Mouse (Mus musculus): ENCODE results near the gene Lalba. TPM values are rescaled to one million over a fixed set of nuclear protein-coding genes. Genes with fewer than 3 reads are reported as not detected.

Gene Lalba
- polyA plus RNA-seq (2017; shearing (Covaris generic)) = under 1 TPM in 1 of 2 experiments, not detected in 1; 0.50 TPM

DNA sequence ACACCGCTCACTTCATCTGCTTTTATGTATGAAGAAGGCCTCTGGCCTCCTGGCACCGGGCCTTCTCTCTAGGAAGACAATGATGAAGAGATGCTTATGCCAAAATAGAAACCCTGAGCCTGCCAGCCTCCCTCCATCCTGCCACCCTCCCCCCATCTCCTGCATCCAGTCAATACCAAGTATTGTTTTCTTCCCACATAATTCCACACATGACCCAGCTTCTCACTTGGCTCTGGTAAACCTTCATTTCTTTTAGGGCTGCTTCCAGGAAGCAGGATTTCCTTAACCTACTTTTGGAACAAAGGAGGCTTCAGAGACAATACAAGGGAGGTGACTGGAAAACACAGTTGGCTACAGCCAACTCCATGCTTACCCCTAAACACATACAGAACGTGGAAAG lies at the start of gene Lalba:
Gene Lalba (minus strand): TSS at position 21 of the 400 bp plus-strand sequence.

DNA sequence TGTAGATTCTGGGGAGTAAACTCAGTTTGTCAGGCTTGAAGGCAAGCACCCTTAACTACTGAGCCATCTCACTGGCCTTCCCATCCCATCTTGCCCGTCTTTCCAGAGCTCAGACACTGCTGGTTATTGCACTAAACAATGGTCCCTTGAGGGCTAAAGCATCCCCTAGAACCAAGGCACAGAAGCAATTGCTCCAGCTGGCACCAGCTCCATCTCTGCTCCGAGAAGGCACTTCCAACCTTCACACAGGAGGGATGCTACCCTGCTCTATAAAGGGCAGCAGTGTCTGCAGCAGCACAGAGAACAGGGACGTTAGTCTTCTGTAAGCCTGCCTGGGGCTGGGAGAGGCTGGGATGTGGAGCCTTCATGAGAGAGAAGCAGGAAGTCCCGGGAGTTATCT lies 9.6 kb upstream of the Lalba start, which contains the start of gene Olfr279:
Gene Olfr279 (plus strand): TSS at position 301 of the 400 bp plus-strand sequence.

DNA sequence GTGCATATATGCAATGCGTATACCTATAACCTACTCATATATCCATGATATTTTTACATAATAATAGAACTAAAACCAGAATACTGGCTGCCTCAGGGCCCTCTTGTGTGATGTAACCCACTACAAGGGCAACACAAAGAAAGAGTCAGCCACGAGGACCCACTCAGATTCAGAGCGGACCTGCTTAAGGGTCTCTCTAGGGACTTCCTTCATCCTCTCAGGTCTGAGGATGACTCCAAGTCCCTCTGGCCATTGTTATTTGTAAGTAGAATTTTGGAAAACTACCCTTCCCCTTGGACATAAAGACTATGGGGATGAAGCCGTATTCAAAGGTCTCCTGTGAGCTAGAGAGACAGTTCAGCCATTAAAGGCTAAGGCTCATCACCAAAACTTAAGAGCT lies 12.9 kb downstream of the Lalba start, which contains the start of gene OR5BS1P:
Gene OR5BS1P (plus strand): TSS at position 301 of the 400 bp plus-strand sequence.

DNA sequence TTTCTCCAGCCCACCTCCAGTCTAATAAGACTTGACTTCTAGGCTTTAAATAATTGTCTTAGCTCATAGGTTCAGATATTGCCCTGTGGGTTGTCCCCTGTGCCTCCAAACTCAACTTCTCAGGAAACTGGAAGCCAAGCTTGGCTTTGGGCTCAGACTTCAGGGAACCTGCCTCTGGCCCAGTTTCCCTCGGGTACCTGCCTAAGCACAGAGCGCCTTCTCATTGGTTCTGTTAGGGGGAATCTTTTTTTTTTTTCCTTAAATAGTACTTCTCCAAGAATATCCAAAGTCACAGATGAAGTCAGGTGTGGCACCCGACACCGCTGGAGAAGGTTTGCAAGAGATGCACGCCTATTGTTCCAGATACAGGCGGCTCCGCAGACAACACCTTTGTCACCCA lies 30.2 kb downstream of the Lalba start, which contains the start of gene Olfr281:
Gene Olfr281 (plus strand): TSS at position 301 of the 400 bp plus-strand sequence.

DNA sequence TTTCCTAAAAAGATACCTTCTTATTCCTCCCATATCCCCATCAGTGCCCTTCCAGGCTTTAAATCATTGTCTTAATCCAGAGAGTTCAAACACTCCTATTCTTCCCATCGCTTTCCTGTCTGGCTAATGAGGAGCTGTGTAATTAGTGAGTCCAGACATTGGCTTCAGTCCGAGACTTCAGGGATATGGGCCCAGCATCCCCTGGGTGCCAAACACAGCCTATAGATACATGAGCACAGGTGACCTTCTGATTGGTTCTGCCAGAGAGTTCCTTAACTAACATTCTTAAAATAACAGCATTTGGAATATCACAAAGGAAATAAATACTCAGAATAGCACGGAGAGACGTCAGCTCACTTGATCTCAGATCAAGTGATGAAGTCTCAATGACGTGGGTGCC lies 51.6 kb downstream of the Lalba start, which contains the start of gene Olfr282:
Gene Olfr282 (plus strand): TSS at position 301 of the 400 bp plus-strand sequence.

Other genes with a start within 250 kb of the Lalba start
- under 1 TPM in 1 of 2 experiments, not detected in 1; 0.33 TPM for gene Olfr286, start 248.3 kb downstream of the Lalba start, polyA plus RNA-seq (2017; shearing (Covaris generic))
- gene H1fnt, start 225.4 kb downstream of the Lalba start, polyA plus RNA-seq (2017; shearing (Covaris generic)) = under 1 TPM in 1 of 2 experiments, not detected in 1; 0.14 TPM
- gene Zfp641, start 186.6 kb downstream of the Lalba start, polyA plus RNA-seq (2017; shearing (Covaris generic)) = under 1 TPM in 1 of 2 experiments, not detected in 1; 0.39 TPM
- not detected for gene Olfr285, start 165.4 kb downstream of the Lalba start, polyA plus RNA-seq (2017; shearing (Covaris generic))
- under 1 TPM in 1 of 2 experiments, not detected in 1; 0.29 TPM for gene Olfr284, start 141.7 kb downstream of the Lalba start, polyA plus RNA-seq (2017; shearing (Covaris generic))
- not detected for gene Olfr283, start 101.8 kb downstream of the Lalba start, polyA plus RNA-seq (2017; shearing (Covaris generic))
- not detected for gene Olfr282, start 51.5 kb downstream of the Lalba start, polyA plus RNA-seq (2017; shearing (Covaris generic))
- gene Olfr281, start 30.1 kb downstream of the Lalba start, polyA plus RNA-seq (2017; shearing (Covaris generic)) = under 1 TPM in 1 of 2 experiments, not detected in 1; 0.53 TPM
- not detected for gene OR5BS1P, start 12.8 kb downstream of the Lalba start, polyA plus RNA-seq (2017; shearing (Covaris generic))
- under 1 TPM; 0.02 to 0.11 TPM for gene Olfr279, start 9.7 kb upstream of the Lalba start, polyA plus RNA-seq (2017; shearing (Covaris generic))
- 10 to 100 TPM; 70.4 to 98.0 TPM for gene Kansl2, start 51.5 kb upstream of the Lalba start, polyA plus RNA-seq (2017; shearing (Covaris generic))
- 10 to 100 TPM; 54.4 to 55.0 TPM for gene Ccnt1, start 88.2 kb upstream of the Lalba start, polyA plus RNA-seq (2017; shearing (Covaris generic))
- gene 4930415O20Rik, start 88.3 kb upstream of the Lalba start, polyA plus RNA-seq (2017; shearing (Covaris generic)) = not detected
- gene Adcy6, start 127.4 kb upstream of the Lalba start, polyA plus RNA-seq (2017; shearing (Covaris generic)) = 1 to 10 TPM; 2.2 to 7.4 TPM
- 1 to 10 TPM in 1 of 2 experiments, under 1 TPM in 1; 0.43 to 5.3 TPM for gene Cacnb3, start 148.1 kb upstream of the Lalba start, polyA plus RNA-seq (2017; shearing (Covaris generic))
- gene Ddx23, start 180.2 kb upstream of the Lalba start, polyA plus RNA-seq (2017; shearing (Covaris generic)) = 10 to 100 TPM; 18.5 to 20.7 TPM
- gene Rnd1, start 194.7 kb upstream of the Lalba start, polyA plus RNA-seq (2017; shearing (Covaris generic)) = 1 to 10 TPM in 1 of 2 experiments, under 1 TPM in 1; 0.31 to 1.2 TPM
- gene Ccdc65, start 225.5 kb upstream of the Lalba start, polyA plus RNA-seq (2017; shearing (Covaris generic)) = under 1 TPM in 1 of 2 experiments, not detected in 1; 0.09 TPM
- gene Fkbp11, start 245.5 kb upstream of the Lalba start, polyA plus RNA-seq (2017; shearing (Covaris generic)) = 1 to 10 TPM in 1 of 2 experiments, under 1 TPM in 1; 0.86 to 2.3 TPM

All from activated CD4-positive, CD25-positive, alpha-beta regulatory T cell (primary cell).